Mouse (Mus musculus) adipocyte (in vitro differentiated cells): ENCODE data around the gene Wdpcp.
"Not testable (repeated sequence)": the region's sequence is repeated elsewhere in the genome, so short reads cannot be mapped to it uniquely, and the experiment has no call there.

Experiments
- DNase-seq: peaks from one replicate; pipeline ENCODE4 v3.0.0-alpha.2; 2016; ENCODE audit warnings: low spot score

Gene Wdpcp

DNA sequence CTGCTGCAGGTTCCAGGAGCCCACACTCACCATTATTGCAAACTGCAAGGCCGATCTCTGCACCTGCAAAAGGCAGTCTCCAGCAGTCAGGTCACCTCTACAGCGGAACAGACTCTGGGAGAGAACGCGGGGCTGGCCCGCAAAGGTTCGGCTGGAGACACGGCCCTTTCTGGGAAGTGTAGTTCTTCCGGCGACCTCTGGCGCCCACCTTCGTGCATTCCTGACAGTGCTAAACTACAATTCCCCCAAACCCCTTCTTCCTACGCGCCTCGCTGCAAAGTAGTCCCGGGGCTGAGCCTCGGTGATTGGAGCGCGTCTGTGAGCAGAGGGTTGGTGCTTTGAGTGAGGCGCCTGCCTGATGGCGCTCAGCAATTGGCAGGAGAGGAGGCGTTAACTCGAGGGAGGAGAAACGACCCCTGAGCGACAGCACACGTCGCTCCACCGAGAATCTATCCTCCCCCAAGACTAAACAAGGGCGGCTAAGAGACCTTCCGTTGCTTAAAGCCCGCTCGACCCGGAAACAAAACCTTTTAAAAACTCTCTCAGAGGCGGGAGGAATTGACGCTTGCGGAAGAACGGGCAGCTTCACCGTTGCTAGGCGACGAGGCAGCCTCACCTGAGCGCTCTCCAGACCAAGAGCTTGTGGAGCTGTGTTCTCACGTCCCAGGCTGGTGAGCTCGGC is at the start of gene Wdpcp, which contains the start of gene Mdh1:
TSS of gene Wdpcp (plus strand) at position 536 of the 682 bp plus-strand sequence.
TSS of gene Mdh1 (minus strand) at position 668 of the 682 bp plus-strand sequence.
- peak; percentile 98 for DNase-seq

DNA sequence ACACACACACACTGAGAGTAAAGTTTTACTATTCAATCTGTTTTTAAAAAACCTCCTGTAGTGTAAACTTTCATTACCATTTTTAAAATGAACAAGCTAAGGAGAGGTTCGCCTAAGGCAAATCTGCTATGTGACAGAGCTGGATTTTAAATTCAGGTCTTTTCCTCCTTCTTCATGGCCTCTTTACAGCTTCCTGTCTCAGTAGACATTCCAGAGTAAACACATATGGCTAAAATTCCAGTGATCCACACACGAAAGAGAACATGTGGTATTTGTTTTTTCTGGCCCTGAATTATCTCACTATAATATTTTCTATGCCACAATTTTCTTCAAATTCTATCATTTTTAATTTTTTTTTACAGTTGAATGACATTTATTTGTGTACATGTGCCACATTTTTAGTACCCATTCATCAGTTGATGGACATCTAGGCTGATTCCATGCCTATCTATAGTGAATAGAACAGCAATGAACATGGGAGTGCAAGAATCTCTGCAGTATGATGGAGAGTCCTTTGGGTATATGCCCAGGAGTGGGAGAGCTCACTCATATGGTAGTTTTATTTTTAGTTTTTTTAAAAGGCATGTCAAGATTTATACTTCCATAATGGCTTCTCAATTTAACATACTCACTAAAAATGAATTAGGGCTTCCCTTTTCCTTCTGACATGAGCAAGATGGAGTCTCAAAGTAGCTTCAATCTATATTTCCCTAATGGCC is 43.2 kb upstream of the Wdpcp start:
- DNase-seq: no peak

DNA sequence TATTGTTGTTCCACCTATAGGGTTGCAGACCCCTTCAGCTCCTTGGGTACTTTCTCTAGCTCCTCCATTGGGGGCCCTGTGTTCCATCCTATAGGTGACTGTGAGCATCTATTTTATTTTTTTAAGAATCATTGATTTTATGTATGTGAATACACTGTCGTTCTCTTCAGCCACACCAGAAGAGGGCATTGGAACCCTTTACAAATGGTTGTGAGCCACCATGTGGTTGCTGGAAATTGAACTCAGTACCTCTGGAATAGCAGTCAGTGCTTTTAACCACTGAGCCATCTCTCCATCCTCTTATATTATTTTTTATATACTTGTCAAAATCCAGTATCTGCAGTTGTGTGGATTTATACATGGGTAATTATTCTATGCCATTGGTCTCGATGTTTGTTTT is 41.2 kb upstream of the Wdpcp start:
- DNase-seq: not testable (repeated sequence)

DNA sequence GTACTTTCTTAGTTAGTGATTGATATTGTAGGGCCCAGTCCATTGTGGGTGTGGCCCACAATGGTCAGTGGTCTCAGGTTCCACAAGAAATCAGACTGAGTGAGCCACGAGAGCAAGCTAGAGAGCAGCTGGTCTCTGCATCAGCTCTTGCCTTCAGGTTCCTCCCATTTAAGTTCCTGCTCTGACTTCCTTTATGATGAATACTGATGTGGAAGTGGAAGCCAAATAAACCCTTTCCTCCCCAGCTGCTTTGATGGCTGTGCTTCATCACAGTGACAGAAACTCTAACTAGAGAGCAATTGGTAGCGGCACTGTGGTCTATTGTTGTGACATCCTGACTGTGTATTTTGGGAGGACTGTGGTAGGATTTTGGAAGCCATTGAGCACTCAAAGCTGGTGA is 32.0 kb upstream of the Wdpcp start:
- no peak for DNase-seq

DNA sequence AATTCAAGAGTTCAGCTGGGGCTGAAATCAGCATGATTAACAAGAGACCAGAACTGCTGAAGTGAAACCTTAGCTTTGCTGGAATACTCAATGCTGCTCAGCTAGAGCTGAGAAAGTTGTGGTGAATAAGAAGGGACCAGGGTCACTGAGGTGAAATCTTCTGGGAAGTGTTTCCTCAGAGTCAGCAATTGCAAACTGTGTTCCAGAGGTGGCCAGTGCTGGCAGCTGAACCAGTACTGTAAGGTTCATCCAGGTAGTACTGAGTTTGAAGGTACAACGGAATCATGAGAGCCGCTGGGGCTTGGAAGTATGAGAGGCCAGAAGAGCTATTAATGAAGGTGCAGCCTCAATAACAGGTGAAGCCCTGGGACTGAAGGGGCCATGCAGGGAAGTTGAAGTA is 31.4 kb upstream of the Wdpcp start:
- DNase-seq: no peak

DNA sequence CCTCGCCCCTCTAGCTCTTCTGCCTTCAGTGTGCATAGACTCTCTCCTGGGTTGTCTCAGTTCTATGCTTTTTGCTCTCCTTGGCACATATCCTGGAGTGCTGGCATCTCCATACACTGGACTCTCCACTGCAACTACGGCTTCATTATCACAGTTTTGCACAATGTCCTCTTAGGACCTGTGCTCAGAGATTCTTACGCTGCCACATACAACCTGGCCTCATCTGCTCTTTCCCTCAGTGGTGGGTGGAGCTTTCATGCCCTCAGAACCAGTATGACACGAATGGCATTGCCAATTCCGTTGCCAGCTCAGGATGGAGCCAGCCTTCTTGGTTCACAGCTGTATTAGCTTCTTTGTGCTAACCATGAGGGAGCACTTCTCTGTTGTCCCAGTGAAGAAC is 29.3 kb upstream of the Wdpcp start:
- DNase-seq: peak; percentile 90

DNA sequence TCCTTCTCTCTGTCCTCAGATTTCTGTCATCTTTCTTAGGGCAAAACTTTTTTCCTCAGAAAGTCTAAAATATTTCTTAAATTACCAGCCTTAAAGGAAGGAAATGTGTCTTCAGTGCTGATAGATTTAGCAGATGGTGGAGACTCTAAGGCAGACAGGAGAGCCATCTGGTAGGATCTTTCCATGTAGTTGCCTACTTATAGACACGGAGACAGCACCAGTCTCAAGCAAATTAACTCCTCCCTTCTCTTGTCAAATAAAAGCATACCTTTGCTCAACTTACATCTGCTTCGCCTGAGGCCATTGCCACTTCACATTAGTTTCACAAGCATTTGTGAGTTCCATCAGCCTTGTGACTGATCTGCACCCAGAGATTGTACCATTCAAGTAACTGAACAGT is 27.0 kb upstream of the Wdpcp start:
- peak; percentile 50 for DNase-seq

DNA sequence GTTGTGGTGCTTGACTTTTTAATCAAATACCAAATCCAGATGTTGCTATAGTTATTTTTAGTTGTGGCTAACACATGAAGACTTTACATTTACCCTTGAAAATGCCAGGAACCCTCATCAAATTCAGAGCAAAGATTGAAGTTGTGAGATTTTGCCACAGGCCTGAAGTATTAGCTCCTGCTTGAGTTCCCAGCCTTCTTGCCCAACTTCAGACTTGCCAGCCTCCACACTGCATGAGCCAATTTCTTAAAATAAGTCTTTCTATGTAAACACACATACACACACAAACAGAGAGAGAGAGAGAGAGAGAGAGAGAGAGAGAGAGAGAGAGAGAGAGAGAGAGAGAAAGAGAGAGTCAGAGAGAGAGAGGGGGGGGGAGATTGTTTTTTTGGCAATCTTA is 26.1 kb upstream of the Wdpcp start:
- peak; percentile 92 for DNase-seq

DNA sequence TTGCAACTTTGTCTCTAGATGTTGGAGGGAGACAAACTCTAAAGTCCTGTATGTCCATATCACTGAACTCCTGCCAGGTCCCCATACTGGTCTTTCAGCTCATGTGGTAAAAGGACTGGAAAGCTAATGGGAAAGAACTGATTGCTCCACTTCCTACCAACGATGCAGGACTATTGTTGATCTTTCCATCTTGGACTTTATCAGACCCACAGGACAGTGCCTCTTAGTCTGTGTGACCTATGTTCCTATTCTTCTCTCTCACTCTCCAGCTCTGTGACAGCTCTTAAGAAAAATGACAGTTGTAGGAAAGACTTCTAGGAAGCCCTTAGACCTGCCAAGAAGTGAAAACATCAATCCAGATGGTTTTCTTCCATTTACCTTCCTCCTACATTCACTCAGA is 25.4 kb upstream of the Wdpcp start:
- peak; percentile 90 for DNase-seq

DNA sequence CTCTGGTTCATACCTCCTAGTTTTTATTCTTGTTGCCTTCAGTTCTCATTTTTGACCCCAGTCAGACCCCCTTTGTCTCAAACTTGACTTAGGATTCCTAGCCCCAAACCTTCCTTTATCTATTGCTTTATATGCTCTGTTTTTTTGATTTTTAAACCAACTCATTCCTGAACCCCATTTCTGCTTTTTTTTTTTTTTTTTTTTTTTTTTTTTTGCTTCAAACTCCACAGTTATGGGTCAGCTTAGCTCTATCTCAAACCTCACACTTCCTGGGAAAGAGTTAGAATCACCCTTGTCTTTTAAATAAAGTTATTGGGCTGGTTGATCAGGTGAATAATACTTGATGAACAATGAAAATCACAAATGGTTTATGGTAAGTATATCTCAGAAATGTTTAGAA is 24.5 kb upstream of the Wdpcp start:
- no peak for DNase-seq

DNA sequence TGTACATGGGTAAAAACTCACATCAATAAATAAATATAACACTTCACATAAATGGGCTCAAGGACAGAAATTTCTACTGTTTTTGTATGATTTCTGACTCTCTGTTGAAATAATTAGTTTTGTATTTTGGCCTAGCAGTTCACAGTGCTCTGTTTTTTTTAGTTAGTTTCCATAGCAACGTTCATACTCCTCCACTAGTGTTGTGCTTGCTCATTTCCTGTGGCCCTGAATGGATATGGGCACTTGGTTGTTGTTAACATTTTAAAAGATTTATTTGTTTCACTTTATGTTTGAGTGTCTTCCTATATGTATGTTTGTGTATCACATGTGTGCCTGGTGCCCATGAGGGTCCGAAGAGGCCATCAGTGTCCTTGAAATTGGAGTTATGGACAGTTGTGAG is 23.0 kb upstream of the Wdpcp start:
- no peak for DNase-seq

DNA sequence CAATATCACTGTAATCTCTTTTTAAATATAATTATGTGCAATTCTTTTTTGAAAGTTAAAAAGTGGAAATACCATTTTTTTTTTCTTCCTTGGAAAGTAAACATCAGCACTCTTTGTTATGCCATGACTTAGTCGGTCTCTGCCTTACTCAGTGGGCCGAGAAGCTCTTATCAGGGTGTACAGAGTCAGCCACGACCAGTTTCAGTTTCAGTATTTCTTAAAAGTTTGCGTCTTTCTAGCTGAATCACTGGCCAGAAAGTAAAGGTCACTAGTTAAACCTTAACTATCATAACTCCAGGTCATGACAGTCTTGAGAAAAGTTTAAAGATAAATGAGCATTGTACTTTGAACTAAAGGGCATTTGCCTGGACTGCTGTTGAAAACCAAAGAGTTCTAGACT is 22.3 kb upstream of the Wdpcp start:
- DNase-seq: peak; percentile 78

DNA sequence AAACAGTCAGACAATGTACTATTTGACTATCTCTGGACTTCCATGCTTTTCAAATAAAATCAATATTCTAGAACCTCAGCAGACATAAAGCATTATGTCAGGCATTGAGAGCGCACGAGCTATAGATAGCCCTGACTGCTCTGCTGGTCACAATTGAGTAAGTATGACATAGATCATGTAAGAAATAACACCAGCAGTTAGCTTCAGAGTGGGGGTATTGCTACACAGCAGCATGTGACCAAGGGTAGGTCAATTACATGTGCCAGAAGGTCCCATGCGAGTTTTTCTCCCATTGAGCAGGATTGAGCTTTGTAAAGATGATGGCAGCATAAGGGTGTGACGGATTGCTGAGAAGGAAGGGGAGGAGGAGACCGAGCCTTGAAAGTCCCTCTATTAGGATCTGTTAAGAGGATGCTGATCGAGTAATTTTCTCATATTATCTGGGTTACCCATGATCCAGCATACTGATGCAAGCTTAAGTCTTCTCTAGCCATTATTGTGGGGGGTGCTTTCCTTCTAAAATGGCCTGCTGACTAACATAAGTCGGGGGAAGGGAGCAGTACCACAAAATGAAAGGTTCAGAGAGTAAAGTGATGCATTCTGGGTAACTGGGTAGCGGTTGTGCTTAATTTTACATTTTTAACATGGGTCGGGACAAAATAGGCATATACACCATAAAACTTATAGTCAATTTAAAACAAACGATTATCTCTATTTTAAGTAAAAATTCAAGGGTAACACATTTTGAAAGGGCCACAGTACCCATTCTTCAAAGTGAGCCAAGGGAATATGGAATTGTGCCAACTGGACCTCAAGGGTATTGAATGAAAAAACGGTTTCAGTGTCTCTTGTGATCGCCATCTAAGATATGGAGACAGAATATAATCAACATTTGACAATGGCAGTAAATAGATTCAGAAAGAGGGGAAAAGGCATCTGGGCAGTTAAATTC is 21.5 kb upstream of the Wdpcp start:
- DNase-seq: peak; percentile 46

DNA sequence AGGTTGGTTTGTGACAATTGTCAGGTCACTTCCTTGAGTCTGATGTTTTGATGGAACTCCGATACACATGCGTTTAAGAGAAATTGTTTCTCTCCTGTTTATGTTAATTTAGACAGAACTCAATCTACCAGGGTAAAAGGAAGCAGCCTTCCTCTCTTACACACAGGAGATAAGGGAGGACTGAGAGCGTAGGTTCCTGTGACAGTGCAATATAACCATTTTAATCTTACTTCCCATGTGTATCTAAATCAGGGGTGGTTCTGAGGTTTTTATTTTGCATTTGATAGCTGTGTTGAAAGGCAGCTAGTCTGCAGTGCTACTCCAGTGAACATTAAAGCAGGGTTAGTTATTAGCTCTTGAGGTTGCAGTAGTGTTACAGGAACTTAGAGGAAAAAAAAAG is 20.0 kb upstream of the Wdpcp start:
- no peak for DNase-seq

DNA sequence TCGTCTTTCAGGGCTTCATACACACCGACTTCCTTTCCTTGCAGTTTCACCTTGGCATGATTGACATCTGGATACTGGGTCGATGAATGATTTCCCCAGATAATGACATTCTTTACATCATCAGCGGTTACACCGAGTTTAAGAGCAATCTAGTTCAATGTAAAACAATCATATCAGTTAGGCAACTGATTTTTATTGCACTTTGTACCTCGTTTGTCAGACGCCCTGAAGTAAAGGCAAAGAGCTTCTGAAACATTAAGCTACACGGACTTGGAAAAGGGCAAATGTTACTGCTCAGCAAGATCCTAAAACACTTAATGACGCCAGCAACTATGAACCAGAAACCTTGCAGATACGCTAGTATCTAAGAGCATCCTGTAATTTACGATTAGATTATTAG is 12.3 kb upstream of the Wdpcp start:
- DNase-seq: no peak

DNA sequence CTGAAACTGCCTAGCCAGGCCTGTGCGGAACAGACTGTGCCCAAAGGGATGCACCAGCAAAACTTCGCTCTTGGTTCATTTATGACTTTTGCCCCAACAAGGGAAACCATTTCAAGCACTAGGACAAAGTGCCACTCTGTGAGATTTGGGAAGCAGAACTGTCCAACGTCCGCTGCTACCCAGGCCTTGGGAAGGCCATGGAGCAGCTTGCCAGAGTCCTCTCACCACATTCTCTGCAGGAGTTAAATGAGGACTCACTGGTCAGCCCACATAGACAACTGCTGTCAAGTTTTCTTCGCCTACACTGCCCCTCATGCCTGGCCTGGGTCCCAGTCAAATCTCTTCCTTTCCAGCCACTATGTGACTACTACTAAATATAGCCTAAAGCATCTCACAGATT is 10.7 kb upstream of the Wdpcp start:
- DNase-seq: peak; percentile 98

DNA sequence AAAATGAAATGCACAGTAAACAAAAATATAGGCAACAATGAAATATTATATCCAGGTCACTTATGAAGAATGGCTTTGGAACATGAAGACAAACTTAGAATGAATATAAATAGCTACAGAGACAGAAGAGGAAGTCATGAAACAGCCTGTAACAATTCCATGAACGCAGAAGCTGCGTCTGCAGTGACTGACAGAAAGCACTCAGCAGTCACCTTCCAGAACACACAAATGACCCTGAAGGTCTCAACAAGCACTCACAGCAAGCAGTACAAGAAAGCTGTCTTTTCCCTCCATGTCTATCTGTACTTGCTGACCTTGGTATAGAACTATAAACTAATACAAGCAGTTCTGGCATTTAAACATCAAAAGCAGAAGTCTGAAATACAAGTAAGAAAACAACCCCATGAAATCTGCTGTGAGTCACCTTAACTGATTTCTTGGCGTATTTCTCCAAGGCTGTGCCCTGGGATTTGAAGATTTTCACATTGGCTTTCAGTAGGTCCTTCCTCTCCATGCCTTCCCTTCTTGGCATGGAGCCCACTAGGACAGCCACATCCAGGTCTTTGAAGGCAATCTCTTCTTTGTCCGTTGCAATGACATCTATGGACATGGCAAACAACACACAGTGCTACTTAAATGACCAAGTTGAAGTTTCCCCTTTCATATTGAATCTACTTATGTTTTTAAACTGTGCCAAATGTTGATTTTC is 8.3 kb upstream of the Wdpcp start:
- DNase-seq: peak; percentile 87

DNA sequence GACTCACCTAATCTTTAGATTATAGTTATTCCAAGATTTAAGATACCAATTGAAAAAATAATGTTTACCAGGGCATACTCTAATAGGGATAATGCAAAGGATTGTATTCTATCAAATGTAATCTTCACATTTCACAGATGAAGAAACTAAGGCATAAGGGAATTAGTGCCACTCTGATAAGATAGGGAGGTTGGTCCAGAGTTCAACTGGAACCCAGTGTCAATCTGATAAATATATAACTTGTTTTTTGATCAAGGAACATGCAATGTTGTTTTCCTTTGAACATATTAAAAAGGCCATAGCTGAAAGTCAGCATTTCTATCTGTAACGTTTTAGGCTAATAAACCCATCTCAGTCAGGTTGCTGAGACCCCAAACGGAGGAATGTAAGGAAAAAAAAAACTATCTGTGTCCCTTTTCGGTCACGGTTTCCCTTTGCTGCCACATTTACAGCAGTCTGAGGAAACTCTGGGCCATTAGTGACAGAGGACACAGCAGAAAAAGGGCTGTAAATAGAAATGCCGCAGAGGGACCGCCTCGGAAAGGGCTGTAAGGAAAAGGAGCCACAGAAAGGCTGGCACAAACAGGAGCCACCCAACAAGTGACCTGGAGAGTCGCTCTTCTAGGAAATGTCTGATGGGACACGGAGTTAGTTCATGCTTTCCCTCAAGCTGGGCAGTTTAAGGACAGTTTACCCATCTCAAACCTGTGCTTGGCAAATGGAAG is 7.2 kb upstream of the Wdpcp start:
- peak; percentile 9 for DNase-seq

DNA sequence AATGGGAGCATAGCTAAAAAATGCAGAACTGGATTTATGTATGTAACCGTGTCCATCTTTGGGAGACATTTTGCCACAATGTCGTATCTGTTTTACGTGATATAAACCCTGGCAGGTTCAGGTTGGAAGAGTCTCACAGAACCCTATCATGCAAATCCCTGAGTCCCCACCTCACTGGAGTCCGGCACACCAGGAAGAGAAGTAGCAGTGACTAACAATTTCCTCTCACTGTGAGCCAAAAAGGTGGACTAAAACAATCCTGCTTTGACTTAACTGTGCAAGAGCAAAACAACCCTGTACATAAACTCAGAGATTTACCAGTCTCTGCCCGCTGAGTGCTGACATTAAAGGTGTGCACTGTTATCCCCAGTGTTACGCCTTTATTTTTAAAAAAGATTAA is 5.1 kb upstream of the Wdpcp start:
- peak; percentile 21 for DNase-seq

DNA sequence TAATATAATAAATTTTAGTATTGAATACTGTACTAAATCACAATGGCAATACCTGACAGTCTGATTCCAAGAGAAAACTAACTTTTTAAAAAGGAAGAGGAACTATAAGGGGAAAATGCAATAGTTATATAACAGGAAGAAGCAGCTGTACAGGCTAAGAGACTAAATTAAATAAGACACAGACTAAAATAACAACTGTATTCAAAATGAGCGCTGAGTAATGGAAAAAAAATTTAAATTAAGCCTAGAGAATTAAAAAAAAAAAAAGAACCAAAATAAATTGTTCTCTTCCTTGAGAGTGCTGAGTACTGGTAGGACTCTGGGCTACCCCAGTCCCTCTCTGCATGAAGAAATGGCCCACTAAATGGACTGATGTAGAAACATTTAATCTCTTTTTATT is 4.3 kb upstream of the Wdpcp start:
- peak; percentile 26 for DNase-seq

DNA sequence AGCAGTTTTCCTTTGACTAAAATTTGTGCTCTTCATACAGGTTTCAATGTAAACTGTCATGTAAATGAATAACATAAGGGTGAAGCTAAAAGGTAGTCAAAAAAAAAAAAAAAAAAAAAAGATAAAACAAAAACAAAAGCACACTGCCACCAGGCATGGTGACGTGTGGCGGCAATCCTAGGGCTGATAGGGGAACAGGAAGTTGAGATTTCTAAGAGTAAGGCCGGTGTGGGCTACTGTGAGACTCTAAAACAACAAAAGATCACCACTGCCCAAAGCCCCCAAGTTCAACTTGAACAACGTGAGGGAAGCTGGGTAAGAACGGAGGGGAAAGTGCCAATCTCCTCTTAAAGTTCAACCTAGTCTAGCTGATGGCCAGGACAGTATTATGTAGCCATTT is 3.0 kb upstream of the Wdpcp start:
- no peak for DNase-seq
